Mouse (Mus musculus) stomach, embryonic 15.5 days (tissue): Measurements from ENCODE around the gene Kif26b. TPM values are rescaled to one million over a fixed set of nuclear protein-coding genes. Genes with fewer than 3 reads are reported as not detected.

Source experiments
- ATAC-seq: fragments of 200-750 bp; cut with Nextera tagmentation; 2 replicates; pipeline ENCODE4 v1.8.0; 2017; ENCODE audit warnings: low read depth, moderate number of reproducible peaks, moderate TSS enrichment; ENCODE audit not compliant: insufficient read depth, low FRiP score
- H3K27ac ChIP-seq: fragments of 300-500 bp; sonication (generic); 2 replicates; pipeline ENCODE4 v1.5.1; 2015; ENCODE audit warnings: mild to moderate bottlenecking, inconsistent platforms
- H3K27me3 ChIP-seq: fragments of 300-500 bp; sonication (generic); replicated peaks from 2 replicates; pipeline ENCODE4 v1.6.1; 2015; ENCODE audit warnings: inconsistent platforms
- H3K36me3 ChIP-seq: fragments of 300-500 bp; sonication (generic); 2 replicates; pipeline ENCODE4 v1.6.1; 2015; ENCODE audit warnings: inconsistent platforms
- H3K4me1 ChIP-seq: fragments of 300-500 bp; sonication (generic); 2 replicates; pipeline ENCODE4 v1.6.1; 2015; ENCODE audit warnings: inconsistent platforms
- H3K4me2 ChIP-seq: fragments of 300-500 bp; sonication (generic); 2 replicates; pipeline ENCODE4 v1.6.1; 2015; ENCODE audit warnings: mild to moderate bottlenecking, inconsistent platforms
- H3K4me3 ChIP-seq: fragments of 300-500 bp; sonication (generic); replicated peaks from 2 replicates; pipeline ENCODE4 v1.5.1; 2015; ENCODE audit warnings: inconsistent platforms
- H3K9ac ChIP-seq: fragments of 300-500 bp; sonication (generic); 2 replicates; pipeline ENCODE4 v1.6.1; 2015; ENCODE audit warnings: inconsistent platforms
- H3K9me3 ChIP-seq: fragments of 300-500 bp; sonication (generic); 2 replicates; pipeline ENCODE4 v1.6.1; 2016; ENCODE audit warnings: inconsistent platforms
- WGBS: fragments of 180-500 bp; shearing (Covaris S2); methylation state at CpG from one replicate; pipeline ENCODE4 v1.1.7; 2015; 5-methylcytosine and 5-hydroxymethylcytosine counted together
- polyA plus RNA-seq: library from polyadenylated mRNA; unstranded; fragments of >200 nt; fragmentation: Nextera tagmentation; extraction: Ambion mirVana; gene quantifications from 2 replicates; pipeline ENCODE4 v1.2.1, GENCODE M21; 2015

The Kif26b gene
- polyA plus RNA-seq, 1 experiment from 2014 or later, result 3.4 TPM

- Histone ChIP-seq H3K9ac (no peak overlapping the region), H3K36me3 (no peaks in the 10 kb centered on the region), H3K4me1 (no peaks in the 10 kb centered on the region), H3K4me3 (no peak overlapping the region), H3K4me2 (no peak overlapping the region), H3K27ac (no peak overlapping the region), H3K9me3 (no peaks in the 10 kb centered on the region), H3K27me3 (no peaks in the 10 kb centered on the region)
- no peak for ATAC-seq
- 79% methylated on average over 4 of the region's 4 CpGs for WGBS
These were observed 240.1 kb downstream of the Kif26b start for GRCm38 (mm10) chr1:178768976-178769375.

GRCm38 (mm10) chr1:178769988-178770387 is 241.1 kb downstream of the Kif26b start:
- H3K4me2 ChIP-seq, result no peak overlapping the region
- H3K4me1 ChIP-seq, result no peaks in the 10 kb centered on the region
- H3K36me3 ChIP-seq, result no peaks in the 10 kb centered on the region
- H3K9me3 ChIP-seq, result no peaks in the 10 kb centered on the region
- H3K27me3 ChIP-seq, result no peaks in the 10 kb centered on the region
- no peak for ATAC-seq
- no peak overlapping the region for H3K27ac ChIP-seq
- WGBS, result 62% methylated on average over 6 of the region's 6 CpGs
- H3K9ac ChIP-seq, result no peak overlapping the region
- H3K4me3 ChIP-seq, result no peak overlapping the region

- ATAC-seq, result no peak
- Histone ChIP-seq H3K4me3 (no peak overlapping the region), H3K9me3 (no peaks in the 10 kb centered on the region), H3K27me3 (no peaks in the 10 kb centered on the region), H3K9ac (no peak overlapping the region), H3K36me3 (no peaks in the 10 kb centered on the region), H3K27ac (no peak overlapping the region), H3K4me1 (no peaks in the 10 kb centered on the region), H3K4me2 (no peak overlapping the region)
- 54% methylated on average over 6 of the region's 7 CpGs for WGBS
These were observed 241.9 kb downstream of the Kif26b start for GRCm38 (mm10) chr1:178770626-178771362.

DNA sequence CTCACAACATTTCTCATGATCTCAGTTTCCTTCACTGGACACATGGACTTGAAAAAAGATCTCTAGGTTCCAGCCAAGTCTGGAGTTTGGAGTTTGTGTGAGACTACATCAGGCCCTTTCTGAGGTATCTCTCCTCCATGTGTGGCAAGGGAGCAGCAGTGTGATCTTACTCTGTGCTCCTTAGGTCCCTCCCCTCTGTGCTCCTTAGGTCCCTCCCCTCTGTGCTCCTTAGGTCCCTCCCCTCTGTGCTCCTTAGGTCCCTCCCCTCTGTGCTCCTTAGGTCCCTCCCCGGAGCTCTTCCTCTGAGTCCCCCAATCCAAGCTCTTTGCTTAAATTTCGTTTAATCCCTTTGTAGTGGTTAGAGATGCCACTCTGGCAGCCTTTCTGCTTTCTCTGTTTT is 250.8 kb downstream of the Kif26b start:
- ATAC-seq, result no peak
- H3K9me3 ChIP-seq, result no peaks in the 10 kb centered on the region
- no peak overlapping the region for H3K4me3 ChIP-seq
- no peak overlapping the region for H3K27ac ChIP-seq
- no peak overlapping the region for H3K9ac ChIP-seq
- H3K4me1 ChIP-seq, result no peaks in the 10 kb centered on the region
- no peak overlapping the region for H3K4me2 ChIP-seq
- H3K27me3 ChIP-seq, result no peaks in the 10 kb centered on the region
- H3K36me3 ChIP-seq, result no peaks in the 10 kb centered on the region
- WGBS, result 31% methylated on average over 2 of the region's 2 CpGs

DNA sequence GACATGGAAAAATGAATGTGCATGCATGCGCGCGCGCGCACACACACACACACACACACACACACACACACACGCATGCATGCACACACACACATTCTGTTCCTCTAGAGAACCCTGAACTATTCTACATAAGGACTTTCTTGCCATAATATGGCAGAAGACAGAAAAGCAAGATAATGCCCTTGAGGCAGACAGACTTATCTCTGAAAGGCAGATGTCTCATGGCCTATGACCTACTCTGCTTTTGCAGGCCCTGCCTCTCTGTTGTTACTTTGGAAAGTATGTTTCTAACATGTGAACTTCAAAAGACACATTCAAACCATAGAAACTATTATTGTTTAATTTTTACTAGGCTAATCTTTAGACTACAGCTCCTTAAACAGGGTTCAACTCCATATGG is 255.1 kb downstream of the Kif26b start:
- no peak overlapping the region for H3K27ac ChIP-seq
- H3K4me3 ChIP-seq, result no peak overlapping the region
- H3K36me3 ChIP-seq, result no peaks in the 10 kb centered on the region
- no peaks in the 10 kb centered on the region for H3K9me3 ChIP-seq
- no peaks in the 10 kb centered on the region for H3K27me3 ChIP-seq
- WGBS, result 96% methylated on average over 6 of the region's 6 CpGs
- ATAC-seq, result no peak
- no peak overlapping the region for H3K4me2 ChIP-seq
- no peak overlapping the region for H3K9ac ChIP-seq
- no peaks in the 10 kb centered on the region for H3K4me1 ChIP-seq

DNA sequence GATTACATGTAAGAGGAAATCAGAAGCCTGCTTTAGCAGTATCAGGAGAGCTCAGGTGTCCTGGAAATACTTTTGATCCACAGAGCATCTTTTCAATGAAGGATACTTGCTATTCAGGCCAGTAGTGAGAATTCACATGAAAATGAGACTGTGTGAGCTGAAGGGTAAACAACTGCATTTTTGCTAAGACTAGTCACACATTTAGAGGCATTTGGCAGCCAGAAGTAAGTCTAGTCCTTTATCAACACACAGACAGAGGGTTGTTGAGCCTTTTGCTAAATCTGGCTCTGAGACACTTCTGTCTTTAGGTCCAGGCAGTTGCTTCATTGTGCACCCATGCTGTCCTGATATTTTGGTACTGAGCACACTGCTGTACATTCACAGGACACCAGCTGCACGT is 262.3 kb downstream of the Kif26b start:
- Histone ChIP-seq H3K9me3 (no peaks in the 10 kb centered on the region), H3K27me3 (no peaks in the 10 kb centered on the region), H3K4me1 (no peaks in the 10 kb centered on the region; the same call in 1 of the 2 replicates), H3K4me3 (no peak overlapping the region), H3K27ac (no peak overlapping the region), H3K9ac (no peak overlapping the region), H3K4me2 (no peak overlapping the region), H3K36me3 (no peaks in the 10 kb centered on the region)
- 33% methylated on average over 1 of the region's 1 CpGs for WGBS
- ATAC-seq, result no peak

DNA sequence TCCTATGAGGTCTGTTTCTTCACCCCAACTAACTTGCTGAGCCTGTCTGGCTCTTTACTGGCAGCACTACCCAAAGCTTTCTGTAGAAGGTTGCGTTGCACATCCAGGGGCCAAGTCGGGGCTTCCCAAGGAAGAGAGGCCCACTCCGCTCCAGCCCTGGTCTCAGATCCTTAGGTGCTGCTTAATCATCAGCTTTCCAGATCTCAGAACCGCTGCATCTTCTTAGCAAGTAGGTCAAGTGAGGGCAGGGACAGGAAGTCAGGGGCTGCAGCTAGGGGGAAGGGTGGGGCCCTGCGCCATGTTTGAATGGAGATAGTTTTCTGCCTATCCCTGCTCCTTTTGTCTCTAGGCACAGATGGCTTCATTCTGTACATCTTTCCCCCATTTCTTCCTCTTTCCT is 263.8 kb downstream of the Kif26b start:
- no peak overlapping the region for H3K4me3 ChIP-seq
- no peaks in the 10 kb centered on the region for H3K36me3 ChIP-seq
- WGBS, result 87% methylated on average over 5 of the region's 5 CpGs
- no peak overlapping the region for H3K4me2 ChIP-seq
- ATAC-seq, result no peak
- no peaks in the 10 kb centered on the region for H3K27me3 ChIP-seq
- H3K9me3 ChIP-seq, result no peaks in the 10 kb centered on the region
- no peak overlapping the region for H3K9ac ChIP-seq
- H3K4me1 ChIP-seq, result no peaks in the 10 kb centered on the region; the same call in 1 of the 2 replicates
- no peak overlapping the region for H3K27ac ChIP-seq

DNA sequence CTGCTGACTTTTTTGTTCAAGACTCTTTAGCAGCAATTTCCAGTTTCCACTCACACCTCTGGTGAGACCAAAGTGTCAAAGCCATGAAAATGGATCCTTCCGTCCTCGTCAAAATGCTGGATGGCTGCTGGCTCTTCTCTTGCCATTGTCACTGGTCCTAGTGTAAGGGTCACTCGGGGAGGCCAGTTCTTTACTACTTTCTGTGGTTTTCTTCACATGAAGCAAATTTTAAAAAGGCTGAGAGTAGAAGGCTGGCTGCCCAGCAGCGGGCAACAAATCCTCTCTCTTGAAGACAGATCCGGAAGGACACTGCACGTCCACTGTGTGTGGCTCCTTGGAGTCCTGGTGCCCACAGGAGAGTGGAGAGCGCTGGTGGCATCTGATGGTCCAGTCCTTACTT is 265.9 kb downstream of the Kif26b start:
- no peak overlapping the region for H3K4me3 ChIP-seq
- no peaks in the 10 kb centered on the region for H3K9me3 ChIP-seq
- no peak overlapping the region for H3K4me2 ChIP-seq
- H3K36me3 ChIP-seq, result no peaks in the 10 kb centered on the region
- no peak overlapping the region for H3K27ac ChIP-seq
- 92% methylated on average over 7 of the region's 7 CpGs for WGBS
- no peak overlapping the region for H3K9ac ChIP-seq
- ATAC-seq, result no peak
- no peaks in the 10 kb centered on the region for H3K27me3 ChIP-seq
- H3K4me1 ChIP-seq, result peaks cover 8% of the 10 kb centered on the region

DNA sequence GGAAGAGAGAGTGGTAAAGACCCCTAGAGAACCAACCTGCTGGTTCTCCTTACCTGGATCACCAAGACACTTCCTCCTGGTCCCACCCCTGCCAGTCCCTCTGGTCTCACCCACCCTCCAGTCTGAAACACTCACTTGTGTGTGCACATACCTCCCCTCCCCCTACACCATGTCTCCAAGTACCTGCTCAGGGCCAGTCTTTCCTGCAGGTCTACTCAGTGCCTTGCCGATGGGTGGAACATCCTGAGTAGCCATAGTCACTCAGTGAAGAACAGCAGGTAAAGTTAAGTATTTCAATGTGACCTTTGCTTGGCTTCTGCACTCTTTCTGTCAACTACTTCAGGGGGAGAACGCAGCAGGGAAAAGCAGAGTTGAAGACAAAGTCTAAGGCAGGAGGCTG is 268.5 kb downstream of the Kif26b start:
- Histone ChIP-seq H3K27me3 (no peaks in the 10 kb centered on the region), H3K4me1 (peaks cover 8% of the 10 kb centered on the region; the same call in 1 of the 2 replicates), H3K36me3 (no peaks in the 10 kb centered on the region), H3K27ac (no peak overlapping the region), H3K4me2 (no peak overlapping the region), H3K9ac (no peak overlapping the region), H3K4me3 (no peak overlapping the region), H3K9me3 (no peaks in the 10 kb centered on the region)
- no peak for ATAC-seq
- WGBS, result 65% methylated on average over 2 of the region's 2 CpGs

DNA sequence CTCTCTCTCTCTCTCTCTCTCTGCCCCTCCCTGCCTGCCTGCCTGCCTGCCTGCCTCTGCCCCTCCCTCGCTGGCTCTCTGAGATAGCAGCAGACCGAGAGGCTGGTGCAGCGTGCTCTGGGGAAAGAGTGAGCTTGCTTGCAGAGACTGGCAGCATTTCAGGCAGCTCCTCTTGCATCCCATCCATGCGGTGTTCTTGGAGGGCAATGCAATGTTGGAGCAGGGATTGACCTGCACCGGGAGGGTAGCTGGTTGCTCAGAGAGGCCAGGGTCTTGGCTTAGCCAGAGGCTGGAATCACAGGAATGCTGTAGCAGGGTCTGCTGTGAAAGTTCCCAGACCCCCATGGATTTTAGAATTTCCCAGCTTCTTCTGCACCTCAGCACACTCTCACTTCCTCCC is 269.4 kb downstream of the Kif26b start:
- no peaks in the 10 kb centered on the region for H3K36me3 ChIP-seq
- H3K4me1 ChIP-seq, result peaks cover 8% of the 10 kb centered on the region; the same call in 1 of the 2 replicates
- no peaks in the 10 kb centered on the region for H3K9me3 ChIP-seq
- H3K27ac ChIP-seq, result peak overlapping the region; percentile 28; the same call in 1 of the 2 replicates
- 6% methylated on average over 5 of the region's 5 CpGs for WGBS
- H3K4me3 ChIP-seq, result no peak overlapping the region; the same call in 1 of the 2 replicates
- no peak overlapping the region for H3K9ac ChIP-seq
- no peaks in the 10 kb centered on the region for H3K27me3 ChIP-seq
- peak overlapping the region; percentile 39 for H3K4me2 ChIP-seq
- ATAC-seq, result no peak

DNA sequence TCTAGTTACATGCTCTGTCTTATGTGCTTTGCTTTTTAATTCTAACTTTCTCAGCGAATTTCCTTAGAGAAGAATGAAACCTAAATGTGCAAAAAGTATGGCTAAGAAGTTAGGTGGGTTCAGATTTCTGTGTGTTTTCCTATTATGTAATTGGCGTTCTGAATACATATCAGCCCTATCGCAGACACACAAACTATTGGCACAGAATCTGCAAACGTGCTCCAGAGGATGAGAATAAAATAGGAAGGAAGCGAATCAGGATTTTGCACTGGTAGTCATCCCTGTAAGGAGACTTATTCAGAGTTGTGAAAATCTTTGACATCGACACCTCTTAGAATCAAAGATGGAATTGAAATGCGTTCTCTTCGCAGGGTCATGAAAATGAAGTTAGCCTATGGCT is 270.0 kb downstream of the Kif26b start:
- Histone ChIP-seq H3K4me1 (peaks cover 8% of the 10 kb centered on the region; the same call in 1 of the 2 replicates), H3K9ac (no peak overlapping the region), H3K4me2 (peak overlapping the region; percentile 39; the same call in 1 of the 2 replicates), H3K27me3 (no peaks in the 10 kb centered on the region), H3K36me3 (no peaks in the 10 kb centered on the region), H3K27ac (no peak overlapping the region), H3K4me3 (no peak overlapping the region), H3K9me3 (no peaks in the 10 kb centered on the region)
- 60% methylated on average over 8 of the region's 8 CpGs for WGBS
- no peak for ATAC-seq

DNA sequence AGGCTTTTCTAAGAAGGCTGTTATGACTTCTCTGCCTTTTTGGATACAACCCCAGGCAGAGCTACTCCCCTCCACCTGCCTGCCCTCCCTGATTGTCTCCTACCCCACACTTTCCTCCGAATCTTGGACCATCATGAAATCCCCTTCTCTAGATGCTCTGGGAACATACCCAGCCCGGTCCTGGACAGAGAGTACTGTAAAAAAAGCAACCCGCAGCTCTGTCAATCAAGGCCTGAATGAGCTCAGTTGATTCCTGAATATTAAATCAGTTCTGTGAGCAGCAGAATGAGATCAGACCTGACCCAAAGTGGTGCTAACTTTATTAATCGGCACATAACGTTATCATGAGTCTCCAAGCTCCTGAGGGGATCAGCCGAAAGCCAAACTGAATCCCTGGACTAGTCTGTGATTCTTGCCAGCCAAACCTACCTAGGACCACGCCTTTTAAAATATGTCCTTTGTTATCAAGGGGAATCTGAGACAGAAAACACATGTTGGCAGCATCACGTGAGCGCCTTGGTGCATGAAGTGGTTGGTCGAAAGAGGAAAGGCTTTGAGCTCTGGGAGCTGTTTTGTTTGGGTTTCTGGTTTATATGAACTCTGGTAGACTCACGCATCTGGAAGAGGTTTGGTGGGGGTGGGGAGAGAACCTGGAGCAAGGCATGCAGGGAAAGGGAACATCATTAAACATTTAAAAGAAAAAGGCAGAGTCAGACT is 271.1 kb downstream of the Kif26b start:
- 49% methylated on average over 11 of the region's 11 CpGs for WGBS
- H3K4me1 ChIP-seq, result peaks cover 8% of the 10 kb centered on the region; the same call in 1 of the 2 replicates
- H3K4me2 ChIP-seq, result no peak overlapping the region
- no peaks in the 10 kb centered on the region for H3K9me3 ChIP-seq
- H3K9ac ChIP-seq, result no peak overlapping the region
- H3K27ac ChIP-seq, result no peak overlapping the region
- H3K4me3 ChIP-seq, result no peak overlapping the region
- no peak for ATAC-seq
- H3K36me3 ChIP-seq, result no peaks in the 10 kb centered on the region
- H3K27me3 ChIP-seq, result no peaks in the 10 kb centered on the region
